Mouse (Mus musculus) midbrain, embryonic 14.5 days (tissue): ENCODE data around the gene Rnf186. TPM values are rescaled to one million over a fixed set of nuclear protein-coding genes. Genes with fewer than 3 reads are reported as not detected.
A peak's percentile ranks its signal among the peaks of the same experiment; 100 is the strongest.
"Not testable (repeated sequence)": the region's sequence is repeated elsewhere in the genome, so short reads cannot be mapped to it uniquely, and the experiment has no call there.

Source experiments
- ATAC-seq: fragments of 200-750 bp; cut with Nextera tagmentation; 2 replicates; pipeline ENCODE4 v1.8.0; 2017; ENCODE audit warnings: moderate number of reproducible peaks, moderate library complexity; ENCODE audit not compliant: low FRiP score, low TSS enrichment
- DNase-seq: peaks from one replicate; pipeline ENCODE4 v3.0.0-alpha.2; 2015
- H3K27ac ChIP-seq: fragments of 300-500 bp; sonication (generic); replicated peaks from 2 replicates; pipeline ENCODE4 v1.5.1; 2014; ENCODE audit warnings: mild to moderate bottlenecking, low read depth, low read length, moderate library complexity
- H3K27me3 ChIP-seq: fragments of 300-500 bp; sonication (generic); 2 replicates; pipeline ENCODE4 v1.6.1; 2014; ENCODE audit warnings: low read length, control low read depth, mixed read lengths; ENCODE audit not compliant: control insufficient read depth, insufficient read depth
- H3K36me3 ChIP-seq: fragments of 300-500 bp; sonication (generic); 2 replicates; pipeline ENCODE4 v1.6.1; 2014; ENCODE audit warnings: low read length, control low read depth; ENCODE audit not compliant: control insufficient read depth, insufficient read depth
- H3K4me1 ChIP-seq: fragments of 300-500 bp; sonication (generic); 2 replicates; pipeline ENCODE4 v1.6.1; 2014; ENCODE audit warnings: mild to moderate bottlenecking, antibody characterized with exemption, low read length, control low read depth; ENCODE audit not compliant: control insufficient read depth, insufficient read depth
- H3K4me2 ChIP-seq: fragments of 300-500 bp; sonication (generic); 2 replicates; pipeline ENCODE4 v1.6.1; 2014; ENCODE audit warnings: mild to moderate bottlenecking, low read length, moderate library complexity
- H3K4me3 ChIP-seq: fragments of 300-500 bp; sonication (generic); replicated peaks from 2 replicates; pipeline ENCODE4 v1.5.1; 2014; ENCODE audit warnings: low read depth, low read length
- H3K9ac ChIP-seq: fragments of 300-500 bp; sonication (generic); replicated peaks from 2 replicates; pipeline ENCODE4 v1.6.1; 2014; ENCODE audit warnings: mild to moderate bottlenecking, low read length, moderate library complexity
- H3K9me3 ChIP-seq: fragments of 300-500 bp; sonication (generic); 2 replicates; pipeline ENCODE4 v1.6.1; 2016; ENCODE audit warnings: low read length, control low read depth, mixed read lengths; ENCODE audit not compliant: control insufficient read depth
- WGBS: fragments of 180-500 bp; shearing (Covaris S2); extraction: QIAGEN DNeasy Blood & Tissue Kit; methylation state at CpG from one replicate; pipeline ENCODE4 v1.1.7; 2014; 5-methylcytosine and 5-hydroxymethylcytosine counted together
- polyA plus RNA-seq: library from polyadenylated mRNA; unstranded; fragments of >200 nt; fragmentation: Nextera tagmentation; extraction: Ambion mirVana; gene quantifications from 2 replicates; pipeline ENCODE4 v1.2.1, GENCODE M21; 2014

The Rnf186 gene
- polyA plus RNA-seq, 1 experiment from 2014 or later, result not detected

DNA sequence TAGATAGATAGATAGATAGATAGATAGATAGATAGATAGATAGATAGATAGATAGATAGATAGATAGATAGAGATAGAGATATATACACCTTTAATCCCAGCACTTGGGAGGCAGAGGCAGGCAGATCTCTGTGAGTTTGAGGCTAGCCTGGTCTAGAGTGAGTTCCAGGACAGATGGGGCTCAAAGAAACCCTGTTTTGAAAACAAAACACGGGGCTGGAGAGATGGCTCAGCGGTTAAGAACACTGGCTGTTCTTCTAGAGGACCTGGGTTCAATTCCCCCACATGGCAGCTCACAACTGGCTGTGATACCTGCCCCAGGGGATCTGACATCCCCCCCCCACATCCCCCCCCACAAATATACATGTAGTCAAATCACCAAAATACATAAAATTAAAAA, 7.6 kb downstream of the Rnf186 start:
- H3K9me3 ChIP-seq, H3K36me3 ChIP-seq, H3K4me1 ChIP-seq, ATAC-seq, H3K9ac ChIP-seq, H3K27me3 ChIP-seq, H3K4me2 ChIP-seq, DNase-seq, H3K27ac ChIP-seq, H3K4me3 ChIP-seq: not testable (repeated sequence)
- 84% methylated on average over 2 of the region's 2 CpGs for WGBS

GRCm38 (mm10) chr4:138975194-138975593, 8.3 kb downstream of the Rnf186 start:
- DNase-seq, result no peak
- no peak for ATAC-seq
- H3K36me3 ChIP-seq, result no peaks in the 10 kb centered on the region
- H3K4me3 ChIP-seq, result no peak overlapping the region
- H3K27ac ChIP-seq, result no peak overlapping the region
- H3K27me3 ChIP-seq, result no peaks in the 10 kb centered on the region
- H3K4me2 ChIP-seq, result no peak overlapping the region
- H3K9ac ChIP-seq, result no peak overlapping the region
- H3K4me1 ChIP-seq, result peaks cover 9% of the 10 kb centered on the region; the same call in 1 of the 2 replicates
- WGBS, result 72% methylated on average over 3 of the region's 3 CpGs
- H3K9me3 ChIP-seq, result no peaks in the 10 kb centered on the region

DNA sequence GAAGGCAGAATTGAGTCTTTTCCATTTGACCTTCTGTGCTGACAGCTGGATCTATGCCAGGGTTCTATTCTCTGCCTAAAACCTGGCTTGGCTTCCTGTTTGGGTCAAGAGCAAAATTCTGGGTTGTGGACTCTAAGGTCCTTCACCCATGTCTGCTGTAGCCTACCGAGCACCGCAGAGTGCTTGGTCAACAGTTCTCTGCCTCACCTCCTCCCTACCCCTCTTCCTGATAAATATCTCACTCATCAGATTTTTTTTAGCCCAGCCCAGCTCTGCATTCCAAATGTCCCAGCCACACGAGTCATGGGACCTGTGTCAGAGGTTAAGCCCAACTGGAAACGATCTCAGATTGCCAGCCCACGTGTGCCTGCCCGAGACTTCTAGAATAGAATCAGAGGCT, 9.1 kb downstream of the Rnf186 start:
- H3K36me3 ChIP-seq, result no peaks in the 10 kb centered on the region
- no peaks in the 10 kb centered on the region for H3K9me3 ChIP-seq
- H3K4me2 ChIP-seq, result no peak overlapping the region
- no peak for ATAC-seq
- no peak overlapping the region for H3K4me3 ChIP-seq
- 88% methylated on average over 6 of the region's 6 CpGs for WGBS
- no peak overlapping the region for H3K9ac ChIP-seq
- H3K27me3 ChIP-seq, result no peaks in the 10 kb centered on the region
- peaks cover 9% of the 10 kb centered on the region; the same call in 1 of the 2 replicates for H3K4me1 ChIP-seq
- no peak for DNase-seq
- no peak overlapping the region for H3K27ac ChIP-seq

GRCm38 (mm10) chr4:138980021-138980420, 13.1 kb downstream of the Rnf186 start:
- H3K4me2 ChIP-seq, result no peak overlapping the region
- ATAC-seq (no peak), DNase-seq (no peak)
- no peak overlapping the region for H3K4me3 ChIP-seq
- WGBS, result 88% methylated on average over 8 of the region's 8 CpGs
- no peaks in the 10 kb centered on the region for H3K9me3 ChIP-seq
- no peak overlapping the region for H3K27ac ChIP-seq
- no peaks in the 10 kb centered on the region for H3K27me3 ChIP-seq
- H3K4me1 ChIP-seq, result no peaks in the 10 kb centered on the region
- no peak overlapping the region for H3K9ac ChIP-seq
- no peaks in the 10 kb centered on the region for H3K36me3 ChIP-seq

- DNase-seq (peak; percentile 12), ATAC-seq (no peak)
- H3K4me1 ChIP-seq, result no peaks in the 10 kb centered on the region
- no peak overlapping the region for H3K9ac ChIP-seq
- no peaks in the 10 kb centered on the region for H3K27me3 ChIP-seq
- no peaks in the 10 kb centered on the region for H3K9me3 ChIP-seq
- H3K36me3 ChIP-seq, result no peaks in the 10 kb centered on the region
- H3K4me3 ChIP-seq, result no peak overlapping the region
- H3K4me2 ChIP-seq, result no peak overlapping the region
- 24% methylated on average over 12 of the region's 12 CpGs for WGBS
- no peak overlapping the region for H3K27ac ChIP-seq
These were observed 14.0 kb downstream of the Rnf186 start for GRCm38 (mm10) chr4:138980771-138981420.

GRCm38 (mm10) chr4:138983422-138983821, 16.5 kb downstream of the Rnf186 start:
- no peaks in the 10 kb centered on the region for H3K36me3 ChIP-seq
- H3K27ac ChIP-seq, result no peak overlapping the region
- no peak overlapping the region for H3K4me3 ChIP-seq
- 72% methylated on average over 3 of the region's 3 CpGs for WGBS
- H3K4me2 ChIP-seq, result no peak overlapping the region
- no peaks in the 10 kb centered on the region for H3K9me3 ChIP-seq
- H3K27me3 ChIP-seq, result no peaks in the 10 kb centered on the region
- DNase-seq, result no peak
- H3K9ac ChIP-seq, result no peak overlapping the region
- ATAC-seq, result no peak
- no peaks in the 10 kb centered on the region for H3K4me1 ChIP-seq

DNA sequence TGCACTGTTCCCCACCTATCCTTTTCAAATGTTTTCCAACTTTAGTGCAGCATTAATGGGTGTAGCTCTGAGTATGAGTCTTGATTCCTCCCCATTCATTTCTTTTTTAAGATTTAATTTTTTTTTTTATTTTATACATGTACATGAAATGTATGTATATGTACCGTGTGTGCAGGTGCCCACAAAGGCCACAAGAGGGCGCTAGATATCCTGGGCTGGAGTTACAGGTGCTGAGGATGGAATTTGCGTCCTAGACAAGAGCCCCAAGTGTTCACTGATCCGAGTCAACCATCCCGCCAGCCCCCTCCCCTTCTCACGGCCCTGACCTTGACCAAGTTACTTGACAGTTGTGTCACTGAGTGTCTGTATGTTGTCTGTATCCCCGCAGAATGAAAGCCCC, 17.8 kb downstream of the Rnf186 start:
- ATAC-seq (no peak), DNase-seq (no peak)
- no peaks in the 10 kb centered on the region for H3K4me1 ChIP-seq
- H3K9ac ChIP-seq, result no peak overlapping the region
- H3K36me3 ChIP-seq, result no peaks in the 10 kb centered on the region
- no peak overlapping the region for H3K4me2 ChIP-seq
- no peaks in the 10 kb centered on the region for H3K27me3 ChIP-seq
- WGBS, result 76% methylated on average over 7 of the region's 7 CpGs
- no peak overlapping the region for H3K4me3 ChIP-seq
- no peaks in the 10 kb centered on the region for H3K9me3 ChIP-seq
- H3K27ac ChIP-seq, result no peak overlapping the region

DNA sequence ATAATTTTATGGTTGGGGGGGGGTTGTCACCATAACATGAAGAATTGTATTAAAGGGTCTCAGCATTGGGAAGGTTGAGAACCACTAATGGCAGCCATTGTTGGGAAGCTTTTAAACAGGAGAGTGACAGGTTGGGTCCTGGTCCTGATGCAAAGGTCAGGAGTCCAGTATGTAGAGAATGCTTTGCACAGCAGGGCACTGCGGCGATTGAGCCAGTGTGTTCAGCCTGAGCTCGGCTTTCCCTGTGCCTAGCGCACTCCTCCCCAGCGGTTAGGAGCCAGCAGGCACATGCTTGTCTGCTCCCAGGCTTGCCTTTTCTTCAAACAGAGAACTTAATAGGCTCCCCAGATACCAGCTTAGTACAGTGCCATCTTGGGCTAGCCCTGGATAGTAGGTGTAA, 19.4 kb downstream of the Rnf186 start:
- no peaks in the 10 kb centered on the region for H3K36me3 ChIP-seq
- no peak overlapping the region for H3K4me3 ChIP-seq
- ATAC-seq, result no peak

DNA sequence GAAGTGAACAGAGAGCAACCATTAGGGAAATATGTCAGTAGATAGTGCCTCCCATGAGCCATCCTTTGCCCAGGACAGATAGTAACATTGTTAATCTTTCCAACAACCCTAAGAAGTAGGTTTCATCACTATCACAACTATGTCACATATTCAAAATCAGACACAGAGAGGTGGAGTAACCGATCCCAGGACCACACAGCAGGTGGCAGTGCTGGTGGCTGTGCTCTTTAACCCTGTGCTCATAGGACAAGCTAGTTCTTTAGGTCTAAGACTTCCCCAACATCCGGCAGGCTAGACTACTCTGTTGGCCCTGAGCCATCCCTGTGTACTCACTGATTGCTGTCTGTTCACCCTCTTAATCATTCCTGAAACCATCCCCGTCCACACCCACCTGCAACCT, 27.5 kb downstream of the Rnf186 start:
- ATAC-seq (no peak), DNase-seq (no peak)
- Histone ChIP-seq H3K27ac (no peak overlapping the region), H3K36me3 (no peaks in the 10 kb centered on the region), H3K4me2 (no peak overlapping the region), H3K4me3 (no peak overlapping the region), H3K4me1 (no peaks in the 10 kb centered on the region), H3K27me3 (no peaks in the 10 kb centered on the region), H3K9ac (no peak overlapping the region), H3K9me3 (no peaks in the 10 kb centered on the region)
- WGBS, result 73% methylated on average over 3 of the region's 3 CpGs

More for the DNA sequence above, 19.4 kb downstream of the Rnf186 start:
- no peaks in the 10 kb centered on the region for H3K4me1 ChIP-seq
- H3K4me2 ChIP-seq, result no peak overlapping the region
- H3K9me3 ChIP-seq, result no peaks in the 10 kb centered on the region
- H3K27ac ChIP-seq, result no peak overlapping the region
- H3K27me3 ChIP-seq, result no peaks in the 10 kb centered on the region
- H3K9ac ChIP-seq, result no peak overlapping the region
- WGBS, result 25% methylated on average over 5 of the region's 5 CpGs
- DNase-seq, result peak; percentile 9
